Comparison of ENCODE assay signal across 1 mouse cellular context in genomic region chr11:60302354-60303083, GRCm38 (mm10).
TF ChIP-seq lines count a peak whose summit lies in the region.

No protein-coding gene starts in this region.

TF ChIP-seq in MEL, 35 proteins besides CTCF, POLR2A, EP300 and RAD21 (continued from another document):
- no peak for TF ChIP-seq MAFK (IDR thresholded peaks at IDR 0.05; ENCODE audit: borderline replicate concordance, low read depth, low read length)
- peak; percentile 71 for TF ChIP-seq GATA1 (IDR thresholded peaks at IDR 0.05; ENCODE audit: low read depth, low read length)
- TF ChIP-seq MYC (IDR thresholded peaks at IDR 0.05; ENCODE audit: low read depth, low read length), result no peak
- no peak for TF ChIP-seq TBP (IDR thresholded peaks at IDR 0.05; ENCODE audit: low read depth, low read length)
- no peak for TF ChIP-seq POLR2AphosphoS2 (IDR thresholded peaks at IDR 0.05; ENCODE audit: low read length)
- TF ChIP-seq NELFE (IDR thresholded peaks at IDR 0.05; ENCODE audit: low read depth, low read length), result no peak
- TF ChIP-seq ZMIZ1 (IDR thresholded peaks at IDR 0.05; ENCODE audit: low read depth, low read length), result no peak
- TF ChIP-seq SIN3A (IDR thresholded peaks at IDR 0.05; ENCODE audit: low read length), result no peak
- TF ChIP-seq HCFC1 (IDR thresholded peaks at IDR 0.05; ENCODE audit: low read depth, low read length), result no peak
- TF ChIP-seq MEF2A (IDR thresholded peaks at IDR 0.05; ENCODE audit: extremely low read depth, insufficient replicate concordance, low read depth, low read length, poor library complexity, severe bottlenecking), result no peak
- no peak for TF ChIP-seq NRF1 (IDR thresholded peaks at IDR 0.05; ENCODE audit: insufficient read depth, low read depth, low read length, poor library complexity, severe bottlenecking)
- no peak for TF ChIP-seq ZNF384 (IDR thresholded peaks at IDR 0.05; ENCODE audit: low read depth, low read length)
- 0 out of 2 replicates have a peak, but pooled peaks have one; percentile 14 for TF ChIP-seq MYB (IDR thresholded peaks at IDR 0.05; ENCODE audit: low read depth, low read length)
- no peak; the same call in 1 of the 2 replicates for TF ChIP-seq MXI1 (IDR thresholded peaks at IDR 0.05; ENCODE audit: low read depth, low read length)
